Mouse (Mus musculus) cortical plate, adult 2 months (tissue): Measurements from ENCODE around the gene Suds3.

Experiments
- CTCF ChIP-seq: fragments of 200-500 bp; IDR thresholded peaks from 2 replicates; pipeline ENCODE4 v1.5.1; 2011; ENCODE audit warnings: mild to moderate bottlenecking, control low read depth, low read length; ENCODE audit not compliant: insufficient read depth; ENCODE audit errors: extremely low read depth
- POLR2A ChIP-seq: fragments of 200-500 bp; IDR thresholded peaks from 2 replicates; pipeline ENCODE4 v1.6.1; 2011; ENCODE audit warnings: mild to moderate bottlenecking, low read length, control low read depth; ENCODE audit not compliant: insufficient read depth; ENCODE audit errors: extremely low read depth

GRCm38 (mm10) chr5:117108292-117108691, 7.6 kb downstream of the Suds3 start:
- no peak for TF ChIP-seq POLR2A
- TF ChIP-seq CTCF: no peak
